Mouse (Mus musculus) kidney, adult 2 months (tissue): ENCODE results near the gene Olfr911-ps1. TPM values are rescaled to one million over a fixed set of nuclear protein-coding genes. Genes with fewer than 3 reads are reported as not detected.

ENCODE experiments used
- DNase-seq: peaks from one replicate; pipeline ENCODE4 v3.0.0; 2021
- H3K27ac ChIP-seq: fragments of 200-500 bp; 2 replicates; pipeline ENCODE4 v1.5.1; 2012; ENCODE audit warnings: low read depth, low read length, control low read depth, inconsistent platforms; ENCODE audit not compliant: insufficient read depth
- H3K27me3 ChIP-seq: fragments of 200-500 bp; replicated peaks from 2 replicates; pipeline ENCODE4 v1.6.1; 2012; ENCODE audit warnings: mild to moderate bottlenecking, moderate library complexity, low read length, inconsistent platforms; ENCODE audit not compliant: control insufficient read depth, insufficient read depth
- H3K36me3 ChIP-seq: fragments of 200-500 bp; 2 replicates; pipeline ENCODE4 v1.6.1; 2012; ENCODE audit warnings: mild to moderate bottlenecking, moderate library complexity, low read length, inconsistent platforms; ENCODE audit not compliant: control insufficient read depth, insufficient read depth
- H3K4me1 ChIP-seq: fragments of 200-500 bp; 2 replicates; pipeline ENCODE4 v1.6.1; 2011; ENCODE audit warnings: low read length; ENCODE audit not compliant: control insufficient read depth, insufficient read depth
- H3K4me3 ChIP-seq: fragments of 200-500 bp; 2 replicates; pipeline ENCODE4 v1.5.1; 2011; ENCODE audit warnings: mild to moderate bottlenecking, low read depth, low read length, control low read depth; ENCODE audit not compliant: insufficient read depth
- CTCF ChIP-seq: fragments of 200-500 bp; conservative IDR thresholded peaks from 2 replicates; pipeline ENCODE4 v1.5.1; 2011; ENCODE audit warnings: low read depth, mild to moderate bottlenecking, control low read depth, low read length, moderate library complexity, mixed read lengths; ENCODE audit not compliant: insufficient read depth, insufficient read length
- POLR2A ChIP-seq: fragments of 200-500 bp; IDR thresholded peaks from one replicate; pipeline ENCODE4 v1.6.1; 2011; ENCODE audit warnings: low read depth, low read length, control low read depth
- WGBS: fragments of 180-500 bp; shearing (Covaris S2); methylation state at CpG from one replicate; pipeline ENCODE4 v1.1.7; 2018; 5-methylcytosine and 5-hydroxymethylcytosine counted together
- polyA plus RNA-seq: library from polyadenylated mRNA; depleted of rRNA; stranded (reverse); fragments of >200 nt; gene quantifications from 2 replicates; pipeline ENCODE4 v1.2.3, GENCODE M21; 2012; rRNA removed

Gene Olfr911-ps1
- not detected in 2 replicates for polyA plus RNA-seq

- H3K4me1 ChIP-seq, result no peaks in the 10 kb centered on the region
- no peak for DNase-seq
- no peak within 1 kb of the TSS for H3K27ac ChIP-seq
- 71% methylated on average over 1 of the region's 1 CpGs for WGBS
- H3K36me3 ChIP-seq, result no peaks in the 10 kb centered on the region
- no peak for TF ChIP-seq CTCF
- no peak for TF ChIP-seq POLR2A
- H3K27me3 ChIP-seq, result no peaks in the 10 kb centered on the region
- H3K4me3 ChIP-seq, result no peak within 1 kb of the TSS
These were observed at the start of gene Olfr911-ps1 for GRCm38 (mm10) chr9:38521280-38521679. Gene Olfr911-ps1, plus strand, starts transcription at chr9:38521580.

DNA sequence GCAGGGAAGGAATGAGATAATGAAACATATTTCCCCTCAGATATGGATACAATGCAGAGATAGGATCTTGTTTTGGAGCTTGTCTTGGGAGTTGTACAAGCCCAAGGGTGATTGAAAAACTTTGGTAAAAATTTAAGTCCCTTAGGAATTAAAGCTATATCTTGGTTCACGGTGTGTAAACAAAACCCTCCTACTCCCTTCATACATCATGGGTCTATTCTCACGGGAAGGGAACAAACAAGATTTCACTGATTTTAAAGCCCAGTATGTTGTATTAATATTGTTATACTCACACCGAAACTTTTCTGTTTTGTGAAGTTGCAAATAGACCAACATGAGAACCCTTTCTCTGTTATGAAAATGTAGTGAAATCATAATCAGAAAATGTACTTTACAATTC, 34.6 kb upstream of the Olfr911-ps1 start, which contains the start of gene Olfr906:
Gene Olfr906, plus strand, starts transcription at position 301 of the 400 bp plus-strand sequence.
- WGBS, result 71% methylated on average over 3 of the region's 3 CpGs
- H3K27me3 ChIP-seq, result no peaks in the 10 kb centered on the region
- H3K27ac ChIP-seq, result no peak within 1 kb of the TSS
- H3K36me3 ChIP-seq, result no peaks in the 10 kb centered on the region
- TF ChIP-seq CTCF (no peak), POLR2A (no peak)
- H3K4me1 ChIP-seq, result no peaks in the 10 kb centered on the region
- H3K4me3 ChIP-seq, result no peak within 1 kb of the TSS
- no peak for DNase-seq

- DNase-seq, result no peak
- Histone ChIP-seq H3K27ac (no peak within 1 kb of the TSS), H3K36me3 (no peaks in the 10 kb centered on the region), H3K4me3 (no peak within 1 kb of the TSS), H3K4me1 (no peaks in the 10 kb centered on the region), H3K27me3 (no peaks in the 10 kb centered on the region)
- TF ChIP-seq POLR2A (no peak), CTCF (no peak)
- WGBS, result 76% methylated on average over 2 of the region's 2 CpGs
These were observed 25.9 kb upstream of the Olfr911-ps1 start, which contains the start of gene Olfr907 for GRCm38 (mm10) chr9:38495501-38495900. Gene Olfr907, plus strand, starts transcription at chr9:38495801.

DNA sequence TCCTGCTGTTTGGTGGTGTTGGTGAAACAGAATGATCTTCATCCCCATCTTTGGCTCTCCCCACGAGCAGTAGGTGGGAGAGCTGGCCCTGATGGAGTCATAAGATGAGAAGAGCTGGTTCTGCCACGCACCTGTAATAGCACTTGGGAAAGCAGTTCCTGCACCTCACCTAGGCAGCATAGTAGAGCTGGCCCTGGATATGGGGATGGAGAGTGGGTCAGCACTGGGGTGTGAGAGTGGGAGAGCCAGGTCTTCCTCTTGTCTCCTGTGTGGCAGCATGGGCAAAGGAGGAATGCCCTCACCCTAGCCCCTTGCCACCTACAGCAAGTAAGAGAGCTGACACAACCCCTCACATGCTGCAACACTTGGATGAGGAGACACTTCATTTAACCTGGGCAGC, 9.0 kb upstream of the Olfr911-ps1 start:
- DNase-seq, result no peak
- WGBS, result 53% methylated on average over 2 of the region's 2 CpGs
- no peak overlapping the region for H3K4me3 ChIP-seq

GRCm38 (mm10) chr9:38537549-38537948, 16.2 kb downstream of the Olfr911-ps1 start, which contains the start of gene Olfr910:
Gene Olfr910, plus strand, starts transcription at chr9:38537849.
- H3K4me3 ChIP-seq, result no peak within 1 kb of the TSS
- H3K4me1 ChIP-seq, result no peaks in the 10 kb centered on the region
- TF ChIP-seq CTCF (no peak), POLR2A (no peak)
- no peaks in the 10 kb centered on the region for H3K36me3 ChIP-seq
- H3K27ac ChIP-seq, result no peak within 1 kb of the TSS
- H3K27me3 ChIP-seq, result no peaks in the 10 kb centered on the region
- 82% methylated on average over 2 of the region's 2 CpGs for WGBS
- DNase-seq, result no peak

More for the DNA sequence above, 9.0 kb upstream of the Olfr911-ps1 start:
- TF ChIP-seq POLR2A (no peak), CTCF (no peak)
- Histone ChIP-seq H3K27me3 (no peaks in the 10 kb centered on the region), H3K27ac (no peak overlapping the region), H3K36me3 (no peaks in the 10 kb centered on the region), H3K4me1 (no peaks in the 10 kb centered on the region)

Other genes starting within 250 kb of the Olfr911-ps1 start
- gene Olfr896-ps1, start 230.5 kb upstream of the Olfr911-ps1 start, polyA plus RNA-seq, result not detected in 2 replicates
- gene Olfr25, start 192.5 kb upstream of the Olfr911-ps1 start, polyA plus RNA-seq, result not detected in 2 replicates
- gene Olfr898, start 173.2 kb upstream of the Olfr911-ps1 start, polyA plus RNA-seq, result not detected in 2 replicates
- gene Olfr250, start 154.7 kb upstream of the Olfr911-ps1 start, polyA plus RNA-seq, result not detected in 2 replicates
- gene Olfr251, start 144.5 kb upstream of the Olfr911-ps1 start, polyA plus RNA-seq, result not detected in 2 replicates
- not detected in 2 replicates for gene Olfr147, start 119.9 kb upstream of the Olfr911-ps1 start, polyA plus RNA-seq
- gene Olfr901, start 92.1 kb upstream of the Olfr911-ps1 start, polyA plus RNA-seq, result not detected in 2 replicates
- not detected in 2 replicates for gene Olfr902, start 73.9 kb upstream of the Olfr911-ps1 start, polyA plus RNA-seq
- not detected in 2 replicates for gene Olfr904, start 58.4 kb upstream of the Olfr911-ps1 start, polyA plus RNA-seq
- gene Olfr905, start 50.5 kb upstream of the Olfr911-ps1 start, polyA plus RNA-seq, result not detected in 2 replicates
- gene Olfr906, start 34.5 kb upstream of the Olfr911-ps1 start, polyA plus RNA-seq, result not detected in 2 replicates
- gene Olfr907, start 25.8 kb upstream of the Olfr911-ps1 start, polyA plus RNA-seq, result not detected in 2 replicates
- not detected in 2 replicates for gene Olfr910, start 16.3 kb downstream of the Olfr911-ps1 start, polyA plus RNA-seq
- not detected in 2 replicates for gene Olfr912, start 58.6 kb downstream of the Olfr911-ps1 start, polyA plus RNA-seq
- gene Olfr913, start 71.2 kb downstream of the Olfr911-ps1 start, polyA plus RNA-seq, result not detected in 2 replicates
- not detected in 2 replicates for gene Olfr914, start 83.5 kb downstream of the Olfr911-ps1 start, polyA plus RNA-seq
- gene Olfr916, start 138.3 kb downstream of the Olfr911-ps1 start, polyA plus RNA-seq, result not detected in 2 replicates
- not detected in 2 replicates for gene Olfr917, start 144.3 kb downstream of the Olfr911-ps1 start, polyA plus RNA-seq
- not detected in 2 replicates for gene Olfr918, start 153.0 kb downstream of the Olfr911-ps1 start, polyA plus RNA-seq
- not detected in 2 replicates for gene Olfr919, start 182.1 kb downstream of the Olfr911-ps1 start, polyA plus RNA-seq
- gene Vwa5a, start 196.7 kb downstream of the Olfr911-ps1 start, polyA plus RNA-seq, result 16.8 and 17.7 TPM in 2 replicates
- gene Olfr920, start 230.7 kb downstream of the Olfr911-ps1 start, polyA plus RNA-seq, result 0.07 and 0.11 TPM in 2 replicates